Mouse (Mus musculus): ENCODE results near the gene Tnip3.

DNA sequence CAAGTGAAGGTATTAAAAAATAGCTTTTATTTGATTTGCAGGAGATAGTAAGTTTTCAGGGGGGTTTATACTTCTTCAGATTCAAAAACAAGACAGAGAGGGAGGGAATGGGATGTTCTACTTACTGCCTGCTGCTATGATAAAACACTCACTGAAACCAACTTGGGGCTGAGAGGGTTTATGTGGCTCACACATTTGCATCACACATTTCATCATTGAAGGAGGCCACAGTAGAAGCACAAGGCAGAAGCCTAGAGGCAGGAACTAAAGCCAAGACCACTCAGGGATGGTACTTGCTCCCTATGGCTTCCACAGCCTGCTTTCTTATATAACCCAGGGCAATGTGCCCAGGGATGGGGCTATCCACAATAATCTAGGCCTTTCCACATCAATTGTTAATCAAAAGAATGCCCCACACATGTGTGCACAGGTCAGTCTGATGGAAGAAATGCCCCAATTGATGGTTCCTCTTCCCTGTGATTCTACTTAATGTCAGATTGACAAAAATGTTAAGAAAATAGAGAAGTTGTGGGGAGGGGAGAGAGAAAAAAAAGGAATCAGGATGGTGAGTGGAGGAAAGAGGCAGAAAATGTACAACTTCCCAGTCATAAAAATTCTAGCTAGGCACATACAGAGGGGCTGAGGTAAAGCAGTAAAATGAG is 88.9 kb downstream of the Tnip3 start:
- TF ChIP-seq CTCF (IDR thresholded peaks at IDR 0.05; ENCODE audit: low read depth, low read length) (no peak), EP300 (IDR thresholded peaks at IDR 0.05; ENCODE audit: insufficient read depth, low read depth, low read length) (no peak)
